Mouse (Mus musculus): ENCODE results near the gene Opn5. TPM values are rescaled to one million over a fixed set of nuclear protein-coding genes. Genes with fewer than 3 reads are reported as not detected.
A peak's percentile ranks its signal among the peaks of the same experiment; 100 is the strongest.

Opn5 gene
- total and polyA plus RNA-seq, 3 experiments: not detected

DNA sequence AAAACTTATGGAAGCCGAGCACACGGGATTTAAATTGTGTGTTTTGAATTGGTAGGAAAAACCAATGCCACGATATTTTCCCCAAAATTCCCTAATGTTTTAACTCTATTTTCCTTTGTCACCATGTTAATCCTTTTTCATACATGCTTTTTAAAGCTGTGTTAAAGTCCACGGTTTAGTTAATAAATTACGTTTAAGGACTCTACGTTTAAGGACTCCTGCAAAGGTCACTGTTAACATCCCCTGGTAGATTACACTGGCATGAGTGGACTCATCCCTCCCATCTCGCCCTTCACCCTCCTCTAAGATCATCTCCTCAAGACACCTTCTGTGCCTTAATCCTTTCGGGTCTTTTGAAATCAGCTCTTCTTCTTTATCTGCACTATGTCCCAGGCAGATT lies 37.4 kb downstream of the Opn5 start:
- Histone ChIP-seq H3K36me3 (replicated peaks in 1 of 2; ENCODE audit: control insufficient read depth in 1 of 2, insufficient read depth in 1 of 2, low read length in 1 of 2) (no peaks in the 10 kb centered on the region), H3K27ac (ENCODE audit: insufficient read depth, low read depth) (no peak overlapping the region), H3K9ac (ENCODE audit: insufficient read depth, low read depth) (no peak overlapping the region), H3K4me2 (ENCODE audit: insufficient read depth, low read depth, poor library complexity, severe bottlenecking) (no peak overlapping the region), H3K4me3 (replicated peaks in 1 of 3; ENCODE audit: low read depth in 2 of 3, low read length in 2 of 3, poor library complexity in 1 of 3) (no peak overlapping the region), H3K9me3 (replicated peaks; ENCODE audit: low read length) (no peaks in the 10 kb centered on the region), H3K27me3 (replicated peaks) (no peaks in the 10 kb centered on the region), H3K79me2 (replicated peaks; ENCODE audit: control insufficient read depth, extremely low read depth, insufficient read depth, poor library complexity, severe bottlenecking) (no peaks in the 10 kb centered on the region), H3K4me1 (ENCODE audit: control insufficient read depth in 1 of 2, insufficient read depth in 2 of 2) (no peaks in the 10 kb centered on the region)
- DNase-seq (ENCODE audit: extremely low read depth): no peak
- TF ChIP-seq POLR2A (IDR thresholded peaks at IDR 0.05; ENCODE audit: low read depth, low read length) (no peak), JUND (conservative IDR thresholded peaks at IDR 0.05; ENCODE audit: low read depth, low read length) (no peak), MAX (IDR thresholded peaks at IDR 0.05; ENCODE audit: low read length) (no peak), CHD2 (IDR thresholded peaks at IDR 0.05; ENCODE audit: low read length) (no peak), MYC (IDR thresholded peaks at IDR 0.05; ENCODE audit: low read depth, low read length) (no peak), UBTF (IDR thresholded peaks at IDR 0.05; ENCODE audit: low read depth, low read length) (no peak), MAZ (IDR thresholded peaks at IDR 0.05; ENCODE audit: low read depth, low read length) (no peak), ZKSCAN1 (IDR thresholded peaks at IDR 0.05; ENCODE audit: borderline replicate concordance, low read depth, low read length) (no peak)
- dilution Hi-C loops (cut with MboI; ENCODE audit: extremely low pct_ligation_motif_present, extremely low pct_unique_long_range_greater_than_20kb, low sequenced_read_pairs) (no loop called here), in situ Hi-C loops (cut with MboI; ENCODE audit: low pct_ligation_motif_present, low pct_unique_long_range_greater_than_20kb, low sequenced_read_pairs) (no loop called here)

DNA sequence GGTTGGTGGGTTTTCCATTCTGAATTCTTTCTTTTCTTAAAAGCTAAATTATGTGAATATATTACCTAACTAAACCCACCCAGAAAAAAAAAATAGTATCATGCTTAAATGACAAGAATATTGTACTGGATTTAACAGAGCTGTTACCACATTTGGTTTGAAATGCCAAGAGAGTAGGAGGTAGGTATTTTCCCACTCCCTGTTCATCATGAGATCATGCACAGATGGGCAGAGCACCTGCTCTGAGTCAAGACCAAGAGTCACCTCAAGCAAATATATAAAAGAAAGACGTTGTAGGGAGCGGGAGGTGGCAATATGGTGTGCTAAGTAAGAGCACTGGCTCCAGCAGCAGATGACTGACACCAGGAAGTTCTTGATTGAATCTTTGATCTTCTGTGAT lies 61.6 kb downstream of the Opn5 start:
- Histone ChIP-seq H3K4me2 (ENCODE audit: insufficient read depth, low read depth, poor library complexity, severe bottlenecking) (no peak overlapping the region), H3K4me3 (replicated peaks in 1 of 3; ENCODE audit: low read depth in 2 of 3, low read length in 2 of 3, poor library complexity in 1 of 3) (no peak overlapping the region), H3K27ac (ENCODE audit: insufficient read depth, low read depth) (no peak overlapping the region), H3K79me2 (replicated peaks; ENCODE audit: control insufficient read depth, extremely low read depth, insufficient read depth, poor library complexity, severe bottlenecking) (no peaks in the 10 kb centered on the region), H3K9me3 (replicated peaks; ENCODE audit: low read length) (no peaks in the 10 kb centered on the region), H3K4me1 (ENCODE audit: control insufficient read depth in 1 of 2, insufficient read depth in 2 of 2) (peaks cover 0 to 4% of the 10 kb centered on the region in 2 experiments; a peak in 1 of 4 replicates), H3K27me3 (replicated peaks) (no peaks in the 10 kb centered on the region), H3K9ac (ENCODE audit: insufficient read depth, low read depth) (no peak overlapping the region), H3K36me3 (replicated peaks in 1 of 2; ENCODE audit: control insufficient read depth in 1 of 2, insufficient read depth in 1 of 2, low read length in 1 of 2) (no peaks in the 10 kb centered on the region)
- TF ChIP-seq JUN (IDR thresholded peaks at IDR 0.05; ENCODE audit: insufficient read depth, low read depth, low read length): no peak
- no peak for TF ChIP-seq MAX (IDR thresholded peaks at IDR 0.05; ENCODE audit: low read length)
- TF ChIP-seq ZKSCAN1 (IDR thresholded peaks at IDR 0.05; ENCODE audit: borderline replicate concordance, low read depth, low read length): no peak
- no peak for TF ChIP-seq ZMIZ1 (IDR thresholded peaks at IDR 0.05; ENCODE audit: low read depth, low read length)
- TF ChIP-seq PAX5 (IDR thresholded peaks at IDR 0.05; ENCODE audit: low read length): no peak
- TF ChIP-seq ELF1 (IDR thresholded peaks at IDR 0.05; ENCODE audit: low read depth, low read length): no peak
- TF ChIP-seq MAFK (IDR thresholded peaks at IDR 0.05; ENCODE audit: insufficient replicate concordance, low read length): no peak
- no peak for TF ChIP-seq MAZ (IDR thresholded peaks at IDR 0.05; ENCODE audit: low read depth, low read length)
- TF ChIP-seq CTCF (conservative IDR thresholded peaks at IDR 0.05 in 1 of 2, IDR thresholded peaks at IDR 0.05 in 1 of 2; ENCODE audit: low read depth in 2 of 2, low read length in 2 of 2): no peak
- TF ChIP-seq MYC (IDR thresholded peaks at IDR 0.05; ENCODE audit: low read depth, low read length): no peak
- no peak for TF ChIP-seq EP300 (IDR thresholded peaks at IDR 0.05; ENCODE audit: low read length)
- no peak for TF ChIP-seq KAT2A (IDR thresholded peaks at IDR 0.05; ENCODE audit: insufficient replicate concordance, low read length)
- TF ChIP-seq SIN3A (IDR thresholded peaks at IDR 0.05; ENCODE audit: low read length): no peak
- no peak for TF ChIP-seq MXI1 (IDR thresholded peaks at IDR 0.05; ENCODE audit: low read depth, low read length)
- TF ChIP-seq TCF12 (IDR thresholded peaks at IDR 0.05; ENCODE audit: low read depth, low read length): no peak
- TF ChIP-seq UBTF (IDR thresholded peaks at IDR 0.05; ENCODE audit: low read depth, low read length): no peak
- TF ChIP-seq POLR2AphosphoS2 (IDR thresholded peaks at IDR 0.05; ENCODE audit: low read depth, low read length): no peak
- DNase-seq (ENCODE audit: extremely low read depth): peak; percentile 21
- dilution Hi-C loops (cut with MboI; ENCODE audit: extremely low pct_ligation_motif_present, extremely low pct_unique_long_range_greater_than_20kb, low sequenced_read_pairs) (no loop called here), in situ Hi-C loops (cut with MboI; ENCODE audit: low pct_ligation_motif_present, low pct_unique_long_range_greater_than_20kb, low sequenced_read_pairs) (no loop called here)
